Mouse (Mus musculus): ENCODE data around the gene Camta1. TPM values are rescaled to one million over a fixed set of nuclear protein-coding genes. Genes with fewer than 3 reads are reported as not detected.

Gene Camta1
- total RNA-seq, 1 experiment = 9.3 TPM

DNA sequence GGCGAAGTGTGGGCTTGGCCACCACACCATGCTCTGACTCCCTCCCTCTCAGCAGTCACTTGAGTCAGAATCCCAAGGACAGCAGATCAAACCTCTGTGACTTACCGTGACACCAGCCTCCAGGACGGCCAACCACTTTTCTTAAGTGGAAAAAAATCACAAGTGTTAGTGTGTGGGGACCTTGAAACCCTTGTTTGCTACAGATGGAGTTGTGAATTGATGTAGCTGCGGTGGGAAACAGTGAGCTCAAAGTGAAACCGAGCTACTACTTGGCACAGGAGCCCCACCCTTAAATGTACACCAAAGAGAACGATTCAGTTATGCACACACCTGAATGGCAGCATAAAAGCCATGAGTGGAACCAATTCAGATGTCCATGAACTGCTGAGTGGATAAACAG lies 936.7 kb downstream of the Camta1 start:
- Histone ChIP-seq H3K9ac (ENCODE audit: insufficient read depth, low read depth, low read length, poor library complexity, severe bottlenecking) (no peak overlapping the region), H3K9me3 (ENCODE audit: control insufficient read depth, insufficient read depth, low read depth, low read length) (no peaks in the 10 kb centered on the region), H3K4me3 (ENCODE audit: insufficient read depth in 1 of 2, low read depth in 1 of 2, low read length in 2 of 2, poor library complexity in 1 of 2, severe bottlenecking in 1 of 2) (no peak overlapping the region), H3K27ac (ENCODE audit: insufficient read depth, low read depth, low read length, poor library complexity, severe bottlenecking) (no peak overlapping the region), H3K36me3 (ENCODE audit: control insufficient read depth, insufficient read depth, low read length, poor library complexity, severe bottlenecking) (no peaks in the 10 kb centered on the region), H3K4me1 (ENCODE audit: control insufficient read depth in 2 of 2, insufficient read depth in 2 of 2, low read length in 2 of 2, poor library complexity in 1 of 2) (peaks cover 2 to 3% of the 10 kb centered on the region in 2 experiments; a peak in 2 of 4 replicates)
- in situ Hi-C loops (cut with MboI; ENCODE audit: low sequenced_read_pairs in 2 of 2, unreplicated experiment in 2 of 2) = no loop called here
- DNase-seq (ENCODE audit: low read depth, low spot score) = no peak
- TF ChIP-seq HCFC1 (IDR thresholded peaks at IDR 0.05; ENCODE audit: borderline replicate concordance, insufficient read depth, low read length) (no peak), ZNF384 (IDR thresholded peaks at IDR 0.05; ENCODE audit: low read depth, low read length) (no peak), MAFK (IDR thresholded peaks at IDR 0.05; ENCODE audit: insufficient read depth, low read depth, low read length) (no peak), CHD2 (IDR thresholded peaks at IDR 0.05; ENCODE audit: low read depth, low read length) (no peak), ZC3H11A (IDR thresholded peaks at IDR 0.05; ENCODE audit: borderline replicate concordance, low read depth, low read length) (no peak)

DNA sequence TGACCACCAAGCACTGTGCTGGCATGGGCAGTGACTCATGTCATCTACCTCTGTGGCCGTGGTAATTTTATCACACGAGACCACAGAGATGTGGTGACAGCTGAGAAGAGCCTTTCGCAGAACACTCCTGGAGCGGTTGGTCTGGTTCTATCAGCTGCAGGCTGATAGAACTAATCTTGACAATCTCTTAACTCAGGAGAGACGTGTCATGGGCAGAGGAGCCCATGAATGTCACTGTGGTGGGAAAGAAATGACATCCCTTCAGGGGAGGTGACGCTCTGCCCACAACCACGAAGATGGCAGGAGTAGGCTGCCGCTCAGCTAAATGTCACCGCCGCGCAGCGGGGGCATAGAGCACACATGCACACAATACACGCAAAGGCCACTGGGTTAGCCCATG lies 937.4 kb downstream of the Camta1 start:
- peaks cover 2 to 3% of the 10 kb centered on the region in 2 experiments; a peak in 2 of 4 replicates for H3K4me1 ChIP-seq (ENCODE audit: control insufficient read depth in 2 of 2, insufficient read depth in 2 of 2, low read length in 2 of 2, poor library complexity in 1 of 2)
- no peak for DNase-seq (ENCODE audit: low read depth, low spot score)
- no peaks in the 10 kb centered on the region for H3K36me3 ChIP-seq (ENCODE audit: control insufficient read depth, insufficient read depth, low read length, poor library complexity, severe bottlenecking)
- no peak for TF ChIP-seq ZNF384 (IDR thresholded peaks at IDR 0.05; ENCODE audit: low read depth, low read length)
- no peak for TF ChIP-seq CHD2 (IDR thresholded peaks at IDR 0.05; ENCODE audit: low read depth, low read length)
- no peak for TF ChIP-seq ZC3H11A (IDR thresholded peaks at IDR 0.05; ENCODE audit: borderline replicate concordance, low read depth, low read length)
- TF ChIP-seq MAFK (IDR thresholded peaks at IDR 0.05; ENCODE audit: insufficient read depth, low read depth, low read length) = no peak
- no peak for TF ChIP-seq HCFC1 (IDR thresholded peaks at IDR 0.05; ENCODE audit: borderline replicate concordance, insufficient read depth, low read length)
- H3K9me3 ChIP-seq (ENCODE audit: control insufficient read depth, insufficient read depth, low read depth, low read length) = no peaks in the 10 kb centered on the region
- in situ Hi-C loops (cut with MboI; ENCODE audit: low sequenced_read_pairs in 2 of 2, unreplicated experiment in 2 of 2) = no loop called here
- no peak overlapping the region for H3K9ac ChIP-seq (ENCODE audit: insufficient read depth, low read depth, low read length, poor library complexity, severe bottlenecking)
- no peak overlapping the region for H3K27ac ChIP-seq (ENCODE audit: insufficient read depth, low read depth, low read length, poor library complexity, severe bottlenecking)
- H3K4me3 ChIP-seq (ENCODE audit: insufficient read depth in 1 of 2, low read depth in 1 of 2, low read length in 2 of 2, poor library complexity in 1 of 2, severe bottlenecking in 1 of 2) = no peak overlapping the region

DNA sequence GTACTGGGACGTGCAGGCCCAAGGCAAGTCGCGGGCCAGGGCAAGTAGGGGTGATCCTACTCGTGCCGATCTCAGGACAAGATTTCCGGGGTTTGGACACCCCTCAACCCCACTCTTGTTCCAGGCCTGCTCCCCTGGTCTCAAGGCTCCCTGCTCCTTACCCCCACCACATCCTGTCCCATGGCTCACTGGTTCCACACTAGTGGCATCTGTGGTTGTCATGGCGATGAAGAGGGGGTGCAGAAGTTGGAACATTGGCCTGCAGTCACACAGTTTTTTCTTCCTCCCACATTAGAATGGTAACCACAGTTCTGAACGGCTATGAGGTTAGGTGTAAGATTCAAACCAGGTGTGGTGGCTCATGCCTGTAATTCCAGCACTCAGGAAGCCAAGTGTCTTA lies 940.5 kb downstream of the Camta1 start:
- Histone ChIP-seq H3K9ac (ENCODE audit: insufficient read depth, low read depth, low read length, poor library complexity, severe bottlenecking) (no peak overlapping the region), H3K4me3 (ENCODE audit: insufficient read depth in 1 of 2, low read depth in 1 of 2, low read length in 2 of 2, poor library complexity in 1 of 2, severe bottlenecking in 1 of 2) (no peak overlapping the region), H3K4me1 (ENCODE audit: control insufficient read depth in 2 of 2, insufficient read depth in 2 of 2, low read length in 2 of 2, poor library complexity in 1 of 2) (peaks cover 0 to 3% of the 10 kb centered on the region in 2 experiments; a peak in 1 of 4 replicates)

DNA sequence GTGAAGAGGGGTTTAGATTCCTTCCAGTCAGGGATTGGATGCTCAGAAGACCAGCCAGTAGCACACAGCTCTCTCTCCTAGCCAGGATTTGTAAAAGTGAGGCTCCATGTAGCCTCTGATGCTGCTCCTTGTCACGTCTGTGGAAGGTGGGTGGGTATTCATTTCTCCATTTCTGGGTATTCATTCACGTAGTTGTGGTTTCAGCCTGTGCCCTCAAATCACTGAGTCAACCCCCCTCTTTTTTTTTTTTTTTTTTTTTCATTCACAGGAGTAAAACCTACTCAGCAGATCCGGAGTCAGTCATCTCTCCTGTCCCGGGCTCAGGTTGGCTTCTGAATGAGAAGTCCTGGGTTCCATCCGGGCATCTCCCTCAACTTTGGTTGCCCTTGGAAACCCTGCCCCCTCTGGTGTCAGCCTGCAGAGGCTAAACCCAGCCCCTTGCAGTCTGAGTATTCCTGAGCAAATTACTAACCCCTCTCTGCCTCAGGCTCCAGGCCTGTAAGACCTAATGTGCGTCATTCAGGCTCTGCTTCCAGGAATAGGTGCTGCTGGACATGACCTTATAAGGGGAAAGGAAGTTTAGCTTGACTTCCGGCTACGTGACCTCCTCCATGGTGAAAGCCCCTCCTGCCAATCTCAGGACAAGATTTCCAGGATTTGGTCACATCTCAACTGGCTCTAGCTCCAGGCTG lies 944.2 kb downstream of the Camta1 start:
- Histone ChIP-seq H3K4me3 (ENCODE audit: insufficient read depth in 1 of 2, low read depth in 1 of 2, low read length in 2 of 2, poor library complexity in 1 of 2, severe bottlenecking in 1 of 2) (no peak overlapping the region), H3K27ac (ENCODE audit: insufficient read depth, low read depth, low read length, poor library complexity, severe bottlenecking) (no peak overlapping the region), H3K4me1 (ENCODE audit: control insufficient read depth in 2 of 2, insufficient read depth in 2 of 2, low read length in 2 of 2, poor library complexity in 1 of 2) (peaks cover 0 to 2% of the 10 kb centered on the region in 2 experiments; a peak in 1 of 4 replicates), H3K9ac (ENCODE audit: insufficient read depth, low read depth, low read length, poor library complexity, severe bottlenecking) (no peak overlapping the region), H3K36me3 (ENCODE audit: control insufficient read depth, insufficient read depth, low read length, poor library complexity, severe bottlenecking) (no peaks in the 10 kb centered on the region), H3K9me3 (ENCODE audit: control insufficient read depth, insufficient read depth, low read depth, low read length) (no peaks in the 10 kb centered on the region)
- in situ Hi-C loops (cut with MboI; ENCODE audit: low sequenced_read_pairs in 2 of 2, unreplicated experiment in 2 of 2) = no loop called here
- TF ChIP-seq HCFC1 (IDR thresholded peaks at IDR 0.05; ENCODE audit: borderline replicate concordance, insufficient read depth, low read length) = no peak
- TF ChIP-seq CHD2 (IDR thresholded peaks at IDR 0.05; ENCODE audit: low read depth, low read length) = no peak
- TF ChIP-seq ZC3H11A (IDR thresholded peaks at IDR 0.05; ENCODE audit: borderline replicate concordance, low read depth, low read length) = no peak
- no peak for TF ChIP-seq ZNF384 (IDR thresholded peaks at IDR 0.05; ENCODE audit: low read depth, low read length)
- TF ChIP-seq MAFK (IDR thresholded peaks at IDR 0.05; ENCODE audit: insufficient read depth, low read depth, low read length) = no peak
- no peak for DNase-seq (ENCODE audit: low read depth, low spot score)

More for the DNA sequence above, 940.5 kb downstream of the Camta1 start:
- in situ Hi-C loops (cut with MboI; ENCODE audit: low sequenced_read_pairs in 2 of 2, unreplicated experiment in 2 of 2) = no loop called here
- no peak for DNase-seq (ENCODE audit: low read depth, low spot score)
- H3K36me3 ChIP-seq (ENCODE audit: control insufficient read depth, insufficient read depth, low read length, poor library complexity, severe bottlenecking) = no peaks in the 10 kb centered on the region
- no peaks in the 10 kb centered on the region for H3K9me3 ChIP-seq (ENCODE audit: control insufficient read depth, insufficient read depth, low read depth, low read length)
- no peak overlapping the region for H3K27ac ChIP-seq (ENCODE audit: insufficient read depth, low read depth, low read length, poor library complexity, severe bottlenecking)
- TF ChIP-seq MAFK (IDR thresholded peaks at IDR 0.05; ENCODE audit: insufficient read depth, low read depth, low read length) (no peak), ZC3H11A (IDR thresholded peaks at IDR 0.05; ENCODE audit: borderline replicate concordance, low read depth, low read length) (no peak), CHD2 (IDR thresholded peaks at IDR 0.05; ENCODE audit: low read depth, low read length) (no peak), HCFC1 (IDR thresholded peaks at IDR 0.05; ENCODE audit: borderline replicate concordance, insufficient read depth, low read length) (no peak), ZNF384 (IDR thresholded peaks at IDR 0.05; ENCODE audit: low read depth, low read length) (no peak)

Data from ES-E14 (cell line).